Mouse (Mus musculus): Measurements from ENCODE around the gene Cryga. TPM values are rescaled to one million over a fixed set of nuclear protein-coding genes. Genes with fewer than 3 reads are reported as not detected.
"Not testable (repeated sequence)": the region's sequence is repeated elsewhere in the genome, so short reads cannot be mapped to it uniquely, and the experiment has no call there.

The Cryga gene
- total RNA-seq, 2 experiments from 2014 or later, result not detected

DNA sequence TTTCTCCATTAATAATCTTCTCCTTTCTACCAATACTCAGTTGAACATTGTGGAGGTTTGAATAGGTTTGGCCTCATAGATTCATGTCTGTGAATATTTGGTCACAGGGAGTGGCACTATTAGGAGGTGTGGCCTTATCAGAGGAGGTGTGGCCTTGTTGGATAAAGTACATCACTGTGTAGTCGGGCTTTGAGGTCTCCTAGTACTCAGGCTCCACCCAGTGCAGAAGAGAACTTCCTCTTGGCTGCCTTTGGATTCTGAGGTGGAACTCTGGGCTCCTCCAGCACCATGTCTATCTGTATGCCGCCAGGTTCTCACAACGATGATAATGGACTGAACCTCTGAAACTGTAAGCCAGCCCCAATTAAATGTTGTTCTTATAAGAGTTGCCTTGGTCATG lies 6.2 kb downstream of the Cryga start:
- peak; percentile 48; the same call in 1 of the 2 replicates for ATAC-seq (replicated peaks; ENCODE audit: poor library complexity, severe bottlenecking)

DNA sequence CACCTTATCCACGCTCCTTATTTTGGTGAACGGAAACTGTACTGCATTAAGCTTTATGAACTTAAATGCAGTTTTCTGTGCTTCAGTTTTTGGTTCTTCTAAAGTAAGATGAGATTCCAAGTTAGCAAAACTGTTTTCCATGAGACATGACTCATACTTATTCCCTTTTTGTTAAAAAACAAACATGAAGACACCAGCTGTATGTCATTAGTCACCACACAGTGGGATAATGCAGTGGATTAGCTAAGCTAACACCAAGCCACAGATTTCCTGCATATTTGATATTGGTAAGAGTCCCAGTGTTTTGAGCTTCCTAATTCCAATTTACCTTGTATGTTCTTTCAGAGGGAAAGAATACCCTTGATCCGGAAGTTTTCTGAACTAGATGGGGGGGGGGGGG lies 11.6 kb downstream of the Cryga start:
- ATAC-seq (replicated peaks; ENCODE audit: poor library complexity, severe bottlenecking), result 0 out of 2 replicates have a peak, but pooled peaks have one; percentile 19

DNA sequence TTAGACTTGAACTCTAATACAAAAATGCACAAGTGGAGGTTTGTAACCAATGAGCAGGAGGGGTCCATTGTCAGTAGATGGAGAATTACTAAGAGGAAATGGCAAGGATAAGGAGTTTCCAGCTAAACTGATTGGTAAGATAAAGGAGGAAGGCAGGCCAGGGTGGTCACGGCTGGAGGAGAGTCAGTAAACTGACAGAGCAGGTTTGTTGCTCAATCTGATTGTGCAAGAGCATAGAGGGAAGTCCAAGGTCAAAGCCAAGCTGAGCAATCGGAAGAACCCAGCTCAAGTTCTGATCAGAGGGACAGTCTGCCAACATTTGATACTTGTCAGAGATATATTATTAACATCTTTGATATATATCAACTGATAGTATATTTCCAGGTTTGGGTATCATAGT lies 12.8 kb downstream of the Cryga start:
- ATAC-seq (replicated peaks; ENCODE audit: poor library complexity, severe bottlenecking), result peak; percentile 88

DNA sequence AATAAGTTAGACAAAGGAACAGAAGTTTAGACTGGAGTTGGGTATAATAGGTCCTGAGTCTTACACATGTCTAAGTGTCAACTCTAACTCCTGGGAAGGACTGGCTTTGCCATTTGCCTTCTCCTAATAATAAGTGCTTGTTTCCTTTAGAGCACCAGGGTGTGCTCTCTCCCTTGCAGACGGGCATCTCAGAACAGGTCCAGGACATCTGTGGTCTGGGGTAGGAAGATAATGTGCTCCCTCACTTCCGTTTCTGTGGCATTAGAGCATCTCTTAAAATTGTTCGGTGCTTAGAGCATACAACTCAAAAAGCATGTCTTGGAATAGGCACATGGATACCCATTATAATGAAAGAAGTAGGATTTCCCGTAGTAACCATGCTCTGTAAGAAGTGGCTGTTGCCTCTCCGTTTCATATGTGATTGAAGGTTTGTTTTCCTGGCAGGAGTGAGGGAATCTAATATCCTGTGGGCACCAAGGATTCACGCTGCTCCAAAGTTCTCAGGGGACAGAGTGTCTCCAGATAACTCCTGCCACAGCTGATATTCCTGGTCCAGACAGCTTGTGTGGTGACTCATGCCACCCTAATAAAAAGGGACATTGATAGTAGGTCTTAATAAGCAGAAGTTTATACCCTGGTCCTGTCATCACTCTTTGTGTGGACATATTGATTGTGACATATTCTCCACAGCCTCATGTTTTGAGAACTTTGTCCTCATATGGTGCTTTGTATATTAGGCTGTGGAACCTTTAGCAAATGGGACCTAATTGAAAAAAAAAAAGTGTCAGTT lies 14.4 kb downstream of the Cryga start:
- peak; percentile 75 for ATAC-seq (replicated peaks; ENCODE audit: poor library complexity, severe bottlenecking)

DNA sequence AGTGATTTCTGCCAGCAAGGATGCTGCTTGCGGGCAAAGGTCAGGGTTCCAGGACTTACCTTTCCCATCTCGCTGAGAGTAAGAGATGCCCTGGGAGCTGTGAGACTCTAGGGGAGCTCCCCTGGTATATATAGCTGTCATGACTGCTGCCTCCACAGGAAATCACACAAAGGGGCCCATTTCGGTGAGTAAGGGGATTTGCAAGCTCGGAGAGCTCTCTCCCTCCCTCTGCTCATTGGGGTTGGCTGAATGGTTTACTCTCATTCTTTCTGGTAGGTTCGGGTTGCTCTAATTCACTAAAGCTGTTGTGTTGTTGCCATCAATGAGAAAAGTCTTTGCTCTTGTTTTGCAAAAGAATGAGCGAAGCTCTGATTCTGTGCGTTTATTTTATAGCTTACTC lies 21.0 kb downstream of the Cryga start, which contains the start of gene Crygb:
TSS of gene Crygb (minus strand) at position 101 of the 400 bp plus-strand sequence.
- ATAC-seq (replicated peaks; ENCODE audit: poor library complexity, severe bottlenecking), result no peak

DNA sequence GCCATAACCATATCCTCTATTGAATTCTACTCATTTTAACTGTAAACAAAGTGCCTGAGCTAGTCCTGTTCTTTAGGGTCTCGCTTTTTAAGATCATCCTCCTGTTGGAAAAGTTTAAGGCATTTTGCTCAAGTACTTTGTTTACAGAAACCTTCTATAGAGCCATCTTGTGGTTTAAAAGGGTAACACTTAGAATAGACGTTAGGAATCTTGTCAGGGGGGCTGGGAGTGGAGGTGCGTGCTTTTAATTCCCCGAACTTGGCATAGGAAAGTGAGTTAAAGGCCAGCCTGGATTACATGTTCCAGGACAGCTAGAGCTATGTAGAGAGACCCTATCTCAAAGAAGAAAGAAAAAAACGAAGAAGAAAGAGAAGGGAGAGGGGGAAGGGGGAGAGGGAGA lies 27.6 kb downstream of the Cryga start:
- ATAC-seq (replicated peaks; ENCODE audit: poor library complexity, severe bottlenecking), result no peak

DNA sequence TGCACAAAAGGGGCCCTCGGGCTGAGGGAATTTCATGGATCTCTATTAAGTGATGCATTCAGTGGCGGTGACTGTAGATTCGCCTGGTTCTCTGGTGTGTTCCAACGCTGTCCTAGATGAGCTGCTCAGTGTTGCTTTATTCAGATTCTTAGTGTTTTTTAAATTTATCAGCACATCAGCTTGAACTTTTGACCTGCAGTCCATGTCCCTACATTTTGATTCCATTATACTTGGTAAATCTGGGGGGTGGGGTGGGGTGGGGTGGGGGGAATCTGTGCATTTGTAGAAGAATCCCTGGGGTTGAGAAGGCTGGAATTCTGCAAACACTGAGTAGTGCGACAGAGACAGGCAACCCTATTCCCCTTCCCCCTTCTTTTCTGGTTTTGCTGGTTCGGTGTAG lies 29.6 kb downstream of the Cryga start, which contains the start of gene Crygc:
TSS of gene Crygc (minus strand) at position 101 of the 400 bp plus-strand sequence.
- ATAC-seq (replicated peaks; ENCODE audit: poor library complexity, severe bottlenecking), result no peak

DNA sequence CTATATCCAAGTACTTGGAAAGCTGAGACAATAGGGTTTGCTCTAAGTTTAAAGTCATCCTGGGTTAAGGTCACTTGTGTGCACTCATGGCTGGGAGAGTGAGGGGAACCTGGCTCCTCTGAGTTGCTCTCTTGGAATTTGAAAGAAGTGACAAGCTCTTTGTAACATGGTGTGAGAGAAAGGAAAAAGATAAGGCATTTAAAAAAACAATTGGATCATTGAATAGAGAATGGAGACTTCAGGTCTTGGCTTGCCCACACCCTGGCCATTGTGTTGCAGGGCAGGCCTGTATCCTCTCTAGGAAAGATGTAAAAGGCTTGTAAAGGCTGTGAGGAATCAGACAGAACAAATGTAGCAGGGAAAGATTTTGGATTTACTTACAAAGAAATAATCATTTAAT lies 35.3 kb downstream of the Cryga start:
- no peak for ATAC-seq (replicated peaks; ENCODE audit: poor library complexity, severe bottlenecking)

DNA sequence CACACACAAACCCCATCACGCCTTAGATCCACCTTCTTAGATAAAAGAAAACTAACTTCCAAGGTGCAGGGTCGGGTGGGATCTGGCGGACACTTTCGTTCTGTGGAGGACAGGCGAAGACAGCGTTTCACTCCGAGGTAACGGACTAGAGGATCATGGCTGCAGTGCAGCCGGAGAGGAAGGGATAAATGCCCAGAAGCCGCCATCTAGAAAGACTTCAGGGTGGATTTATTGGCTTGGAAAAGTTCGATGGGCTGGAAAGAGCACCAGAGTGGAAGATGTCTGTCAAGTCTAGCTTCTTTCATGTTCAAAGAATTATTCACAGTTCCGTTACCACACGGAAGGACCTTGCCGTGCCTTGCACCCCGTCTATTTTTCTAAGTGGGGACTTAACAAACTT lies 39.0 kb downstream of the Cryga start:
- ATAC-seq (replicated peaks; ENCODE audit: poor library complexity, severe bottlenecking), result no peak

DNA sequence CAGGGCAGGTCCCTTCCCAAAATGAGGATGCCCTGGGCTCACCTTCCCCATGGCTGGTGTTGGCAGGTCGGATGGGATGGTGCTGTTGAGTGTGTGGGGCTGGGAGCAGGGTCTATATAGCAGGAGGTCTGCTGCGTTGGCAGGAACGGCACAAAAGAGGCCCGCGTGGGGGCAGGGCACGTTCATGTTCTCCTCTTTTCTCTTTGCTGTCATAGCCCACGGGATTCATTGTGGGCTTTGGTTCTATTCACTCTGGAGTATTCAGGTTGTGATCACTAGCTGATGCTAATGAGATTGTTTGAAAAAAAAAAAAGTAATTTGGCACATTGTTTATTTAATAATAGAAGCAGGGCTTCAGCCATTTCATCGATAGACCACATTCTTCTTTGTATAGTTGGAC lies 39.8 kb downstream of the Cryga start, which contains the start of gene Crygd:
TSS of gene Crygd (minus strand) at position 101 of the 400 bp plus-strand sequence.
- ATAC-seq (replicated peaks; ENCODE audit: poor library complexity, severe bottlenecking), result no peak

DNA sequence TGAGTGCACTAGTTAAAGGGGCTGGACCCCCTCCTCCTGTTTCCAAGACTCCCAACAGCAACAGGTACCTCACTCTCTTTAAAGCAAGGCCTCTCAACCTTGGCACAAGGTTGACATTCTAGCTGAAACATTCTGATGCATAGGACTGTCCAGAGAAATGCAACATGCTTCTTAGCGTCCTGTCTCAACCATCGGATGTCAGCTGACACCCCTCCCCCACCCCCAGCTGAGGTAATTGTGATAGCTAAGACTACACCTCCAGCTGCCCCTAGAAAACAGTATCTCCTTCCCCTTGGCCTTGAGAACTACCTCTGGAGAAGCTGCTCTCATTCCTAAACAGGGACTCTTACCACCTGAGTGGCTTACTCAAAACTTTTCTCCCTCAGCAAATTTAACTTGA lies 51.0 kb downstream of the Cryga start:
- ATAC-seq (replicated peaks; ENCODE audit: poor library complexity, severe bottlenecking), result no peak

DNA sequence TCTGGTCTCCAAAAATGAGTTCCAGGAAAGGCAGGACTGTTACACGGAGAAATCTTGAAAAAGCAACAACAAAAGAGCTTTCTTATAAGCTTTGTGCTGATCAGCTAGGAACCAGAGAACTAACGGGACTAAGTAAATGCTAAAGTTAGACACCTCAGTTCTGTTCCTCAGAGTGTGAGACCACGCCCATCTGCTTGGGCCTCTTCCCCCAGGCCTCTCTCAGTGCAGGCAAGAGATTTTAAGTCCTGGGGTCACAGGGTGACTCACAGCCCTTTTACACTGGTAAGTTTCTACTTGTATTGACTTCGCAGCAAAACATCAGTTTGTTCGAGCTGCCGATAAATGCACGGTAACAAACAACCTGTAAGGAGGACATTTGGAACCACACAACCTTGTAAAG lies 51.5 kb downstream of the Cryga start:
- no peak for ATAC-seq (replicated peaks; ENCODE audit: poor library complexity, severe bottlenecking)

DNA sequence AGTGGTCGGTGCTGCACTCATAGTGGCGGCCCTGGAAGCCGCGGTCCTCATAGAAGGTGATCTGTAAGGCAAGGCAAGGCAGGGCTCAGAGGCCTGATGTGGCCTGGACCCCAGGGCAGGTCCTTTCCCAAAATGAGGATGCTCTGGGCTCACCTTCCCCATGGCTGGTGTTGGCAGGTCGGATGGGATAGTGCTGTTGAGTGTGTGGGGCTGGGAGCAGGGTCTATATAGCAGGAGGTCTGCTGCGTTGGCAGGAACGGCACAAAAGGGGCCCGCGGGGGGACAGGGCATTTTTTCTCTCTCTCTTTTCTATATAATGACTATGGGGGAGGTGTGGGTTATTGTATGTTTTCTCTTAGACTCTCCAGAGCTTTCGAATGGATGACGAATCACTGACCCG lies 52.2 kb downstream of the Cryga start, which contains the start of gene Cryge:
TSS of gene Cryge (minus strand) at position 198 of the 400 bp plus-strand sequence.
- not testable (repeated sequence) for ATAC-seq (replicated peaks; ENCODE audit: poor library complexity, severe bottlenecking)

Other genes starting within 250 kb of the Cryga start
- gene Plekhm3, start 146.5 kb downstream of the Cryga start, total RNA-seq (2014; fragmentation: Nextera tagmentation), result 12.5 and 13.5 TPM in 2 replicates
- 5.4 and 8.5 TPM in 2 replicates for gene Plekhm3, start 146.5 kb downstream of the Cryga start, total RNA-seq (2017)
- gene Akr1cl, start 70.6 kb downstream of the Cryga start, total RNA-seq (2014; fragmentation: Nextera tagmentation), result not detected in 2 replicates
- not detected in 2 replicates for gene Akr1cl, start 70.6 kb downstream of the Cryga start, total RNA-seq (2017)
- gene Cryge, start 52.2 kb downstream of the Cryga start, total RNA-seq (2014; fragmentation: Nextera tagmentation), result not detected in 2 replicates
- not detected in 2 replicates for gene Cryge, start 52.2 kb downstream of the Cryga start, total RNA-seq (2017)
- not detected in 2 replicates for gene Crygd, start 39.9 kb downstream of the Cryga start, total RNA-seq (2014; fragmentation: Nextera tagmentation)
- gene Crygd, start 39.9 kb downstream of the Cryga start, total RNA-seq (2017), result not detected in 2 replicates
- gene Crygc, start 29.7 kb downstream of the Cryga start, total RNA-seq (2014; fragmentation: Nextera tagmentation), result not detected in 2 replicates
- gene Crygc, start 29.7 kb downstream of the Cryga start, total RNA-seq (2017), result not detected in 2 replicates
- not detected in 2 replicates for gene Crygb, start 21.1 kb downstream of the Cryga start, total RNA-seq (2014; fragmentation: Nextera tagmentation)
- not detected in 2 replicates for gene Crygb, start 21.1 kb downstream of the Cryga start, total RNA-seq (2017)
- gene Gm28845, start 16.2 kb upstream of the Cryga start, total RNA-seq (2014; fragmentation: Nextera tagmentation), result not detected in 2 replicates
- not detected in 2 replicates for gene Gm28845, start 16.2 kb upstream of the Cryga start, total RNA-seq (2017)
- gene D630023F18Rik, start 19.8 kb upstream of the Cryga start, total RNA-seq (2014; fragmentation: Nextera tagmentation), result 0.70 TPM in 1 of 2 replicates, not detected in the other
- 1.3 and 2.3 TPM in 2 replicates for gene D630023F18Rik, start 19.8 kb upstream of the Cryga start, total RNA-seq (2017)
- 98.5 and 119 TPM in 2 replicates for gene Idh1, start 83.1 kb upstream of the Cryga start, total RNA-seq (2014; fragmentation: Nextera tagmentation)
- gene Idh1, start 83.1 kb upstream of the Cryga start, total RNA-seq (2017), result 214 and 218 TPM in 2 replicates
- gene Pikfyve, start 83.3 kb upstream of the Cryga start, total RNA-seq (2014; fragmentation: Nextera tagmentation), result 23.0 and 26.7 TPM in 2 replicates
- gene Pikfyve, start 83.3 kb upstream of the Cryga start, total RNA-seq (2017), result 27.9 and 29.8 TPM in 2 replicates
- gene Pth2r, start 178.7 kb upstream of the Cryga start, total RNA-seq (2014; fragmentation: Nextera tagmentation), result not detected in 2 replicates
- gene Pth2r, start 178.7 kb upstream of the Cryga start, total RNA-seq (2017), result not detected in 2 replicates